Mouse (Mus musculus) fibroblast of lung, adult 2 months (primary cell): Measurements from ENCODE around the gene 4930426L09Rik.

Experiments used
- DNase-seq: peaks from one replicate; pipeline ENCODE4 v3.0.0-alpha.2; 2011; ENCODE audit warnings: low read depth

4930426L09Rik gene

GRCm38 (mm10) chr2:19016839-19017238, 18.7 kb downstream of the 4930426L09Rik start:
- no peak for DNase-seq

GRCm38 (mm10) chr2:19018034-19018433, 19.9 kb downstream of the 4930426L09Rik start:
- DNase-seq, result no peak

- DNase-seq, result no peak
Measured at GRCm38 (mm10) chr2:19024807-19025206, 26.7 kb downstream of the 4930426L09Rik start.

DNA sequence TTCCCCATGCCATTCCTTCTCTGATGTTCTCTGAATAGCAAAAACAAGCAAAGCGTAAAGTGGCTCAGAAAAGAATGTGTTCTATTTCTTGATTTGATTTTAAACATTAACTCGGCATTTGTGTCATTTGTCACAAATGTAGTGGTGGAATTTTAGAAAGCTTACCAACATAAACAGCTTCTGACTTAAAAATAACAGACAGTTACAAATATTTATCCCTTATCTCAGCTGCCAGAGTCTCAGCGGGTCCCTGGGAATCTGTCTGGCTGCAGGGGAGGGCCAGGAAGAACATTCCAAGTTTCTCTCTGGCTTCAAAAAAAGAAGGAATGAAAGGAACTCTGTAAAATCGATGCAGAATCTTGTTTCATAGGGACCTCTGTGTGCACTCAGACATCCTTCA, 39.3 kb downstream of the 4930426L09Rik start:
- DNase-seq, result no peak

GRCm38 (mm10) chr2:19037907-19038570, 39.9 kb downstream of the 4930426L09Rik start:
- no peak for DNase-seq

GRCm38 (mm10) chr2:19048225-19048624, 50.1 kb downstream of the 4930426L09Rik start:
- DNase-seq, result no peak

GRCm38 (mm10) chr2:19049341-19049740, 51.2 kb downstream of the 4930426L09Rik start:
- no peak for DNase-seq
